Mouse (Mus musculus) heart, adult 2 months (tissue): ENCODE data around the gene Cyp2b19. TPM values are rescaled to one million over a fixed set of nuclear protein-coding genes. Genes with fewer than 3 reads are reported as not detected.

Experiments used
- DNase-seq, 2 experiments: peaks; one replicate each; pipeline ENCODE4 v3.0.0; 2021
- H3K27ac ChIP-seq: fragments of 200-600 bp; 2 replicates; pipeline ENCODE4 v1.8.1; 2022
- H3K27me3 ChIP-seq: fragments of 200-500 bp; 2 replicates; pipeline ENCODE4 v1.6.1; 2012; ENCODE audit warnings: mild to moderate bottlenecking, low read length, inconsistent platforms, mixed read lengths; ENCODE audit not compliant: control insufficient read depth, insufficient read depth
- H3K36me3 ChIP-seq: fragments of 200-500 bp; 2 replicates; pipeline ENCODE4 v1.6.1; 2012; ENCODE audit warnings: low read length, inconsistent platforms; ENCODE audit not compliant: control insufficient read depth, insufficient read depth
- H3K4me1 ChIP-seq: fragments of 200-500 bp; 2 replicates; pipeline ENCODE4 v1.6.1; 2011; ENCODE audit warnings: low read length; ENCODE audit not compliant: control insufficient read depth, insufficient read depth
- H3K4me3 ChIP-seq: fragments of 200-600 bp; 2 replicates; pipeline ENCODE4 v1.8.1; 2022
- H3K79me2 ChIP-seq: fragments of 200-500 bp; replicated peaks from 2 replicates; pipeline ENCODE4 v1.6.1; 2012; ENCODE audit warnings: mild to moderate bottlenecking, inconsistent platforms, low read length, moderate library complexity, mixed read lengths; ENCODE audit not compliant: control insufficient read depth, insufficient read depth
- H3K9ac ChIP-seq: fragments of 200-500 bp; 2 replicates; pipeline ENCODE4 v1.6.1; 2012; ENCODE audit warnings: low read depth, mild to moderate bottlenecking, control low read depth, inconsistent platforms, low read length, mixed read lengths
- CTCF ChIP-seq: fragments of 200-600 bp; IDR thresholded peaks from 2 replicates; pipeline ENCODE4 v1.8.1; 2022; ENCODE audit warnings: antibody characterized with exemption, mild to moderate bottlenecking, moderate library complexity
- EP300 ChIP-seq: fragments of 200-500 bp; IDR thresholded peaks from 2 replicates; pipeline ENCODE4 v1.6.1; 2011; ENCODE audit warnings: low read depth, low read length, control low read depth; ENCODE audit not compliant: insufficient read depth
- POLR2A ChIP-seq: fragments of 200-500 bp; IDR thresholded peaks from 2 replicates; pipeline ENCODE4 v1.6.1; 2011; ENCODE audit warnings: mild to moderate bottlenecking, low read depth, low read length, control low read depth; ENCODE audit not compliant: insufficient read depth
- WGBS: fragments of 180-500 bp; shearing (Covaris S2); methylation state at CpG from one replicate; pipeline ENCODE4 v1.1.7; 2018; 5-methylcytosine and 5-hydroxymethylcytosine counted together
- intact Hi-C: fragments of 180-260 bp; cut with DNase I; formaldehyde crosslinking; loops from one replicate; pipeline ENCODE4 v1.15.1; 2025
- long read RNA-seq: library from polyadenylated mRNA; stranded (forward); transcript quantifications from one replicate; pipeline ENCODE4 v2.0.0, GENCODE M21; 2021
- polyA plus RNA-seq: library from polyadenylated mRNA; depleted of rRNA; stranded (reverse); fragments of >200 nt; gene quantifications from 2 replicates; pipeline ENCODE4 v1.2.3, GENCODE M21; 2012; rRNA removed
- total RNA-seq, 2 experiments: library from RNA; stranded (reverse); gene quantifications; 2 replicates each; pipeline ENCODE4 v1.2.3; 2021

Cyp2b19 gene
- total RNA-seq (not detected), polyA plus RNA-seq (not detected in 2 replicates)
- long read RNA-seq, result 0 reads

GRCm38 (mm10) chr7:26756842-26757241 lies at the start of gene Cyp2b19:
TSS of gene Cyp2b19 (plus strand) at chr7:26757142.
- Histone ChIP-seq H3K4me3 (no peak within 1 kb of the TSS), H3K4me1 (no peaks in the 10 kb centered on the region), H3K27me3 (no peaks in the 10 kb centered on the region), H3K27ac (no peak within 1 kb of the TSS), H3K36me3 (no peaks in the 10 kb centered on the region), H3K9ac (no peak within 1 kb of the TSS), H3K79me2 (no peaks in the 10 kb centered on the region)
- intact Hi-C loops, result no loop called here
- DNase-seq, result no peak
- no peak for TF ChIP-seq EP300
- TF ChIP-seq CTCF, result no peak
- no peak for TF ChIP-seq POLR2A
- 57% methylated on average over 2 of the region's 2 CpGs for WGBS

GRCm38 (mm10) chr7:26711061-26711460 lies 45.9 kb upstream of the Cyp2b19 start:
- H3K27ac ChIP-seq, result no peak overlapping the region
- intact Hi-C loops, result no loop called here
- no peak overlapping the region for H3K4me3 ChIP-seq
- no peaks in the 10 kb centered on the region for H3K79me2 ChIP-seq
- 76% methylated on average over 11 of the region's 11 CpGs for WGBS
- TF ChIP-seq EP300 (no peak), POLR2A (no peak), CTCF (no peak)
- no peaks in the 10 kb centered on the region for H3K4me1 ChIP-seq
- no peaks in the 10 kb centered on the region for H3K27me3 ChIP-seq
- H3K9ac ChIP-seq, result no peak overlapping the region
- no peak for DNase-seq
- no peaks in the 10 kb centered on the region for H3K36me3 ChIP-seq

GRCm38 (mm10) chr7:26738940-26739339 lies 18.0 kb upstream of the Cyp2b19 start:
- Histone ChIP-seq H3K79me2 (no peaks in the 10 kb centered on the region), H3K4me1 (no peaks in the 10 kb centered on the region), H3K9ac (no peak overlapping the region), H3K27ac (no peak overlapping the region), H3K27me3 (no peaks in the 10 kb centered on the region), H3K36me3 (no peaks in the 10 kb centered on the region), H3K4me3 (no peak overlapping the region)
- intact Hi-C loops, result no loop called here
- no peak for TF ChIP-seq EP300
- TF ChIP-seq POLR2A, result no peak
- TF ChIP-seq CTCF, result no peak
- no peak for DNase-seq

GRCm38 (mm10) chr7:26743948-26744347 lies 13.0 kb upstream of the Cyp2b19 start:
- H3K27ac ChIP-seq, result no peak overlapping the region
- H3K4me3 ChIP-seq, result no peak overlapping the region
- H3K4me1 ChIP-seq, result no peaks in the 10 kb centered on the region
- DNase-seq, result no peak
- H3K9ac ChIP-seq, result no peak overlapping the region
- H3K79me2 ChIP-seq, result no peaks in the 10 kb centered on the region
- TF ChIP-seq EP300 (no peak), POLR2A (no peak), CTCF (no peak)
- no peaks in the 10 kb centered on the region for H3K36me3 ChIP-seq
- intact Hi-C loops, result no loop called here
- no peaks in the 10 kb centered on the region for H3K27me3 ChIP-seq
- WGBS, result 57% methylated on average over 4 of the region's 4 CpGs

GRCm38 (mm10) chr7:26745486-26745885 lies 11.5 kb upstream of the Cyp2b19 start:
- no peaks in the 10 kb centered on the region for H3K4me1 ChIP-seq
- 23% methylated on average over 1 of the region's 1 CpGs for WGBS
- H3K4me3 ChIP-seq, result no peak overlapping the region
- no peak overlapping the region for H3K27ac ChIP-seq
- no peaks in the 10 kb centered on the region for H3K27me3 ChIP-seq
- H3K36me3 ChIP-seq, result no peaks in the 10 kb centered on the region
- DNase-seq, result no peak
- intact Hi-C loops, result no loop called here
- H3K9ac ChIP-seq, result no peak overlapping the region
- TF ChIP-seq CTCF (no peak), POLR2A (no peak), EP300 (no peak)
- no peaks in the 10 kb centered on the region for H3K79me2 ChIP-seq

GRCm38 (mm10) chr7:26767084-26767483 lies 10.1 kb downstream of the Cyp2b19 start:
- no peak for DNase-seq
- Histone ChIP-seq H3K4me1 (no peaks in the 10 kb centered on the region), H3K27me3 (no peaks in the 10 kb centered on the region), H3K27ac (no peak overlapping the region), H3K36me3 (no peaks in the 10 kb centered on the region), H3K79me2 (no peaks in the 10 kb centered on the region), H3K4me3 (no peak overlapping the region), H3K9ac (no peak overlapping the region)
- 50% methylated on average over 1 of the region's 1 CpGs for WGBS
- intact Hi-C loops, result no loop called here
- TF ChIP-seq CTCF (peak; percentile 59), POLR2A (no peak)
